Mouse (Mus musculus): Measurements from ENCODE around the gene Rnf8. TPM values are rescaled to one million over a fixed set of nuclear protein-coding genes. Genes with fewer than 3 reads are reported as not detected.

Gene Rnf8
- polyA plus RNA-seq, 1 experiment from 2014 or later: 117 TPM

- Histone ChIP-seq H3K36me3 (replicated peaks) (peaks cover 88% of the 10 kb centered on the region), H3K4me1 (0 out of 2 replicates have a peak, but pooled peaks cover 5% of the 10 kb centered on the region), H3K4me2 (no peak overlapping the region), H3K27me3 (no peaks in the 10 kb centered on the region), H3K4me3 (replicated peaks) (no peak overlapping the region), H3K9me3 (no peaks in the 10 kb centered on the region), H3K27ac (no peak overlapping the region), H3K9ac (no peak overlapping the region)
- ATAC-seq (ENCODE audit: low FRiP score): no peak
- 94% methylated on average over 4 of the region's 4 CpGs for WGBS
These were observed 69.7 kb downstream of the Rnf8 start for GRCm38 (mm10) chr17:29684275-29684674.

GRCm38 (mm10) chr17:29686771-29687170 lies 72.2 kb downstream of the Rnf8 start:
- H3K4me1 ChIP-seq: no peaks in the 10 kb centered on the region
- 94% methylated on average over 5 of the region's 5 CpGs for WGBS
- ATAC-seq (ENCODE audit: low FRiP score): no peak
- H3K27ac ChIP-seq: no peak overlapping the region
- no peaks in the 10 kb centered on the region for H3K27me3 ChIP-seq
- no peak overlapping the region for H3K4me3 ChIP-seq (replicated peaks)
- peaks cover 90% of the 10 kb centered on the region for H3K36me3 ChIP-seq (replicated peaks)
- no peaks in the 10 kb centered on the region for H3K9me3 ChIP-seq
- no peak overlapping the region for H3K4me2 ChIP-seq
- no peak overlapping the region for H3K9ac ChIP-seq

- Histone ChIP-seq H3K4me1 (no peaks in the 10 kb centered on the region), H3K27ac (no peak overlapping the region), H3K27me3 (no peaks in the 10 kb centered on the region), H3K4me2 (no peak overlapping the region), H3K9me3 (no peaks in the 10 kb centered on the region), H3K36me3 (replicated peaks) (peaks cover 87% of the 10 kb centered on the region), H3K4me3 (replicated peaks) (no peak overlapping the region), H3K9ac (no peak overlapping the region)
- no peak for ATAC-seq (ENCODE audit: low FRiP score)
- 83% methylated on average over 6 of the region's 6 CpGs for WGBS
These were observed 72.8 kb downstream of the Rnf8 start for GRCm38 (mm10) chr17:29687373-29687772.

- H3K4me1 ChIP-seq: no peaks in the 10 kb centered on the region
These were observed 74.0 kb downstream of the Rnf8 start for GRCm38 (mm10) chr17:29688610-29689009.

GRCm38 (mm10) chr17:29690257-29690656 lies 75.7 kb downstream of the Rnf8 start:
- WGBS: 82% methylated on average over 6 of the region's 6 CpGs
- no peaks in the 10 kb centered on the region for H3K9me3 ChIP-seq
- no peak overlapping the region for H3K27ac ChIP-seq
- H3K27me3 ChIP-seq: no peaks in the 10 kb centered on the region
- no peak overlapping the region for H3K4me3 ChIP-seq (replicated peaks)
- H3K4me1 ChIP-seq: no peaks in the 10 kb centered on the region
- no peak overlapping the region for H3K4me2 ChIP-seq
- peaks cover 80% of the 10 kb centered on the region for H3K36me3 ChIP-seq (replicated peaks)
- no peak for ATAC-seq (ENCODE audit: low FRiP score)
- H3K9ac ChIP-seq: no peak overlapping the region

More at GRCm38 (mm10) chr17:29688610-29689009, 74.0 kb downstream of the Rnf8 start:
- H3K27ac ChIP-seq: no peak overlapping the region
- 94% methylated on average over 10 of the region's 10 CpGs for WGBS
- no peak overlapping the region for H3K4me3 ChIP-seq (replicated peaks)
- ATAC-seq (ENCODE audit: low FRiP score): no peak
- H3K27me3 ChIP-seq: no peaks in the 10 kb centered on the region
- no peak overlapping the region for H3K4me2 ChIP-seq
- H3K9ac ChIP-seq: no peak overlapping the region
- H3K36me3 ChIP-seq (replicated peaks): peaks cover 79% of the 10 kb centered on the region
- H3K9me3 ChIP-seq: no peaks in the 10 kb centered on the region

GRCm38 (mm10) chr17:29692827-29693226 lies 78.2 kb downstream of the Rnf8 start:
- Histone ChIP-seq H3K27me3 (no peaks in the 10 kb centered on the region), H3K4me1 (no peaks in the 10 kb centered on the region), H3K4me3 (replicated peaks) (no peak overlapping the region), H3K27ac (no peak overlapping the region), H3K36me3 (replicated peaks) (peaks cover 76% of the 10 kb centered on the region), H3K4me2 (no peak overlapping the region), H3K9ac (no peak overlapping the region), H3K9me3 (no peaks in the 10 kb centered on the region)
- no peak for ATAC-seq (ENCODE audit: low FRiP score)
- WGBS: 93% methylated on average over 2 of the region's 2 CpGs

- H3K4me1 ChIP-seq: no peaks in the 10 kb centered on the region
- no peak for ATAC-seq (ENCODE audit: low FRiP score)
- no peaks in the 10 kb centered on the region for H3K9me3 ChIP-seq
- H3K27me3 ChIP-seq: no peaks in the 10 kb centered on the region
- no peak overlapping the region for H3K27ac ChIP-seq
- H3K4me3 ChIP-seq (replicated peaks): no peak overlapping the region
- WGBS: 89% methylated on average over 2 of the region's 2 CpGs
- H3K9ac ChIP-seq: no peak overlapping the region
- H3K4me2 ChIP-seq: no peak overlapping the region
- peaks cover 77% of the 10 kb centered on the region for H3K36me3 ChIP-seq (replicated peaks)
These were observed 79.0 kb downstream of the Rnf8 start for GRCm38 (mm10) chr17:29693571-29693970.

GRCm38 (mm10) chr17:29694516-29694915 lies 79.9 kb downstream of the Rnf8 start:
- no peak overlapping the region for H3K27ac ChIP-seq
- H3K4me2 ChIP-seq: no peak overlapping the region
- ATAC-seq (ENCODE audit: low FRiP score): no peak
- no peaks in the 10 kb centered on the region for H3K9me3 ChIP-seq
- peaks cover 82% of the 10 kb centered on the region for H3K36me3 ChIP-seq (replicated peaks)
- H3K4me1 ChIP-seq: no peaks in the 10 kb centered on the region
- no peak overlapping the region for H3K4me3 ChIP-seq (replicated peaks)
- 76% methylated on average over 4 of the region's 4 CpGs for WGBS
- H3K9ac ChIP-seq: no peak overlapping the region
- no peaks in the 10 kb centered on the region for H3K27me3 ChIP-seq

Small RNA genes lying within 50 kb of the gene (microRNA-seq; reads per million reads assigned to microRNA genes)
- not detected for gene Mir7667

Other genes starting within 250 kb of the Rnf8 start
- gene Pim1, start 124.0 kb upstream of the Rnf8 start, polyA plus RNA-seq (2016; fragmentation: Nextera tagmentation; extraction: Ambion mirVana): 18.9 and 22.6 TPM in 2 replicates
- gene Gm17657, start 65.2 kb upstream of the Rnf8 start, polyA plus RNA-seq (2016; fragmentation: Nextera tagmentation; extraction: Ambion mirVana): not detected in 2 replicates
- gene Tbc1d22b, start 65.0 kb upstream of the Rnf8 start, polyA plus RNA-seq (2016; fragmentation: Nextera tagmentation; extraction: Ambion mirVana): 24.3 and 27.0 TPM in 2 replicates
- gene Tmem217, start 62.4 kb upstream of the Rnf8 start, polyA plus RNA-seq (2016; fragmentation: Nextera tagmentation; extraction: Ambion mirVana): 1.2 and 1.5 TPM in 2 replicates
- 4.1 and 4.6 TPM in 2 replicates for gene Gm28043, start 86 bp downstream of the Rnf8 start, polyA plus RNA-seq (2016; fragmentation: Nextera tagmentation; extraction: Ambion mirVana)
- gene Cmtr1, start 45.8 kb downstream of the Rnf8 start, polyA plus RNA-seq (2016; fragmentation: Nextera tagmentation; extraction: Ambion mirVana): 154 and 166 TPM in 2 replicates
- 15.8 and 17.8 TPM in 2 replicates for gene Ccdc167, start 102.3 kb downstream of the Rnf8 start, polyA plus RNA-seq (2016; fragmentation: Nextera tagmentation; extraction: Ambion mirVana)

Data from forebrain, embryonic 12.5 days (tissue).